Mouse (Mus musculus): ENCODE results near the gene Ms4a1.
"Not testable (repeated sequence)": the region's sequence is repeated elsewhere in the genome, so short reads cannot be mapped to it uniquely, and the experiment has no call there.

Ms4a1 gene

GRCm38 (mm10) chr19:11266052-11266845, at the start of gene Ms4a1:
Gene Ms4a1, minus strand, starts transcription at chr19:11266241.
- H3K27me3 ChIP-seq (ENCODE audit: insufficient read depth, low read length): no peaks in the 10 kb centered on the region; the same call in 1 of the 2 replicates
- no peaks in the 10 kb centered on the region for H3K9me3 ChIP-seq (ENCODE audit: low read length)
- no peaks in the 10 kb centered on the region for H3K36me3 ChIP-seq (ENCODE audit: insufficient read depth, low read length)
- H3K4me3 ChIP-seq (replicated peaks; ENCODE audit: low read length): no peak within 1 kb of the TSS
- TF ChIP-seq CTCF (conservative IDR thresholded peaks at IDR 0.05; ENCODE audit: low read length) (no peak), NANOG (IDR thresholded peaks at IDR 0.05; ENCODE audit: borderline replicate concordance, low read length) (no peak)
- H3K4me1 ChIP-seq (replicated peaks; ENCODE audit: low read depth, low read length): no peaks in the 10 kb centered on the region

- Histone ChIP-seq H3K27me3 (ENCODE audit: insufficient read depth, low read length) (no peaks in the 10 kb centered on the region), H3K36me3 (ENCODE audit: insufficient read depth, low read length) (no peaks in the 10 kb centered on the region), H3K4me1 (replicated peaks; ENCODE audit: low read depth, low read length) (peaks cover 22% of the 10 kb centered on the region), H3K9me3 (ENCODE audit: low read length) (peaks cover 4% of the 10 kb centered on the region), H3K4me3 (replicated peaks; ENCODE audit: low read length) (no peak within 1 kb of the TSS)
- no peak for TF ChIP-seq NANOG (IDR thresholded peaks at IDR 0.05; ENCODE audit: borderline replicate concordance, low read length)
- TF ChIP-seq POU5F1 (IDR thresholded peaks at IDR 0.05; ENCODE audit: borderline replicate concordance, low read length): no peak
- TF ChIP-seq CTCF (conservative IDR thresholded peaks at IDR 0.05; ENCODE audit: low read length): no peak
These were observed 48.3 kb upstream of the Ms4a1 start, which contains the start of gene Ms4a14 for GRCm38 (mm10) chr19:11314354-11314753. Gene Ms4a14, minus strand, starts transcription at chr19:11314454.

GRCm38 (mm10) chr19:11308888-11309287, 42.8 kb upstream of the Ms4a1 start:
- Histone ChIP-seq H3K36me3 (ENCODE audit: insufficient read depth, low read length) (no peaks in the 10 kb centered on the region), H3K4me1 (replicated peaks; ENCODE audit: low read depth, low read length) (peaks cover 39% of the 10 kb centered on the region), H3K27me3 (ENCODE audit: insufficient read depth, low read length) (no peaks in the 10 kb centered on the region), H3K9me3 (ENCODE audit: low read length) (no peaks in the 10 kb centered on the region), H3K4me3 (replicated peaks; ENCODE audit: low read length) (no peak overlapping the region)
- TF ChIP-seq NANOG (IDR thresholded peaks at IDR 0.05; ENCODE audit: borderline replicate concordance, low read length) (no peak), POU5F1 (IDR thresholded peaks at IDR 0.05; ENCODE audit: borderline replicate concordance, low read length) (no peak), CTCF (conservative IDR thresholded peaks at IDR 0.05; ENCODE audit: low read length) (no peak)

- peak; percentile 99 for TF ChIP-seq NANOG (IDR thresholded peaks at IDR 0.05; ENCODE audit: borderline replicate concordance, low read length)
- Histone ChIP-seq H3K4me3 (replicated peaks; ENCODE audit: low read length) (peak overlapping the region; percentile 55), H3K9me3 (ENCODE audit: low read length) (peaks cover 19% of the 10 kb centered on the region), H3K4me1 (replicated peaks; ENCODE audit: low read depth, low read length) (peaks cover 31% of the 10 kb centered on the region), H3K36me3 (ENCODE audit: insufficient read depth, low read length) (peaks cover 37% of the 10 kb centered on the region)
- H3K27me3 ChIP-seq (ENCODE audit: insufficient read depth, low read length): not testable (repeated sequence)
These were observed 33.5 kb upstream of the Ms4a1 start for GRCm38 (mm10) chr19:11299529-11299928.

GRCm38 (mm10) chr19:11298939-11299338, 32.9 kb upstream of the Ms4a1 start:
- peaks cover 33% of the 10 kb centered on the region for H3K4me1 ChIP-seq (replicated peaks; ENCODE audit: low read depth, low read length)
- no peaks in the 10 kb centered on the region for H3K27me3 ChIP-seq (ENCODE audit: insufficient read depth, low read length)
- H3K36me3 ChIP-seq (ENCODE audit: insufficient read depth, low read length): peaks cover 37% of the 10 kb centered on the region
- peak overlapping the region; percentile 55 for H3K4me3 ChIP-seq (replicated peaks; ENCODE audit: low read length)
- TF ChIP-seq NANOG (IDR thresholded peaks at IDR 0.05; ENCODE audit: borderline replicate concordance, low read length) (peak; percentile 98), POU5F1 (IDR thresholded peaks at IDR 0.05; ENCODE audit: borderline replicate concordance, low read length) (peak; percentile 49; the same call in 1 of the 2 replicates), CTCF (conservative IDR thresholded peaks at IDR 0.05; ENCODE audit: low read length) (no peak)
- peaks cover 19% of the 10 kb centered on the region for H3K9me3 ChIP-seq (ENCODE audit: low read length)

- peak overlapping the region; percentile 83 for H3K4me3 ChIP-seq (replicated peaks; ENCODE audit: low read length)
- H3K4me1 ChIP-seq (replicated peaks; ENCODE audit: low read depth, low read length): peaks cover 19% of the 10 kb centered on the region
- H3K36me3 ChIP-seq (ENCODE audit: insufficient read depth, low read length); H3K27me3 ChIP-seq (ENCODE audit: insufficient read depth, low read length); H3K9me3 ChIP-seq (ENCODE audit: low read length): not testable (repeated sequence)
These were observed 27.6 kb upstream of the Ms4a1 start for GRCm38 (mm10) chr19:11293616-11294015.

- peaks cover 13% of the 10 kb centered on the region for H3K4me1 ChIP-seq (replicated peaks; ENCODE audit: low read depth, low read length)
- H3K36me3 ChIP-seq (ENCODE audit: insufficient read depth, low read length): no peaks in the 10 kb centered on the region
- no peak for TF ChIP-seq CTCF (conservative IDR thresholded peaks at IDR 0.05; ENCODE audit: low read length)
- no peak for TF ChIP-seq NANOG (IDR thresholded peaks at IDR 0.05; ENCODE audit: borderline replicate concordance, low read length)
- TF ChIP-seq POU5F1 (IDR thresholded peaks at IDR 0.05; ENCODE audit: borderline replicate concordance, low read length): no peak
- H3K9me3 ChIP-seq (ENCODE audit: low read length): no peaks in the 10 kb centered on the region
- H3K27me3 ChIP-seq (ENCODE audit: insufficient read depth, low read length): no peaks in the 10 kb centered on the region
- peak overlapping the region; percentile 83 for H3K4me3 ChIP-seq (replicated peaks; ENCODE audit: low read length)
These were observed 26.9 kb upstream of the Ms4a1 start for GRCm38 (mm10) chr19:11292990-11293389.

- Histone ChIP-seq H3K4me3 (replicated peaks; ENCODE audit: low read length) (no peak within 1 kb of the TSS), H3K9me3 (ENCODE audit: low read length) (peaks cover 13% of the 10 kb centered on the region; the same call in 1 of the 2 replicates), H3K36me3 (ENCODE audit: insufficient read depth, low read length) (no peaks in the 10 kb centered on the region), H3K27me3 (ENCODE audit: insufficient read depth, low read length) (no peaks in the 10 kb centered on the region), H3K4me1 (replicated peaks; ENCODE audit: low read depth, low read length) (peaks cover 12% of the 10 kb centered on the region)
- TF ChIP-seq NANOG (IDR thresholded peaks at IDR 0.05; ENCODE audit: borderline replicate concordance, low read length): no peak
- no peak for TF ChIP-seq POU5F1 (IDR thresholded peaks at IDR 0.05; ENCODE audit: borderline replicate concordance, low read length)
- no peak for TF ChIP-seq CTCF (conservative IDR thresholded peaks at IDR 0.05; ENCODE audit: low read length)
These were observed 17.7 kb upstream of the Ms4a1 start, which contains the start of gene Ms4a5 for GRCm38 (mm10) chr19:11283773-11284172. Gene Ms4a5, minus strand, starts transcription at chr19:11283873.

GRCm38 (mm10) chr19:11280223-11280622, 14.2 kb upstream of the Ms4a1 start:
- H3K27me3 ChIP-seq (ENCODE audit: insufficient read depth, low read length): no peaks in the 10 kb centered on the region
- no peak overlapping the region for H3K4me3 ChIP-seq (replicated peaks; ENCODE audit: low read length)
- TF ChIP-seq POU5F1 (IDR thresholded peaks at IDR 0.05; ENCODE audit: borderline replicate concordance, low read length) (no peak), CTCF (conservative IDR thresholded peaks at IDR 0.05; ENCODE audit: low read length) (no peak), NANOG (IDR thresholded peaks at IDR 0.05; ENCODE audit: borderline replicate concordance, low read length) (peak; percentile 81)
- H3K9me3 ChIP-seq (ENCODE audit: low read length): peaks cover 4% of the 10 kb centered on the region; the same call in 1 of the 2 replicates
- H3K4me1 ChIP-seq (replicated peaks; ENCODE audit: low read depth, low read length): peaks cover 12% of the 10 kb centered on the region
- H3K36me3 ChIP-seq (ENCODE audit: insufficient read depth, low read length): no peaks in the 10 kb centered on the region

Measured in E14TG2a.4 (cell line).